Mouse (Mus musculus): ENCODE results near the gene Lpgat1.
A peak's percentile ranks its signal among the peaks of the same experiment; 100 is the strongest.

Lpgat1 gene

DNA sequence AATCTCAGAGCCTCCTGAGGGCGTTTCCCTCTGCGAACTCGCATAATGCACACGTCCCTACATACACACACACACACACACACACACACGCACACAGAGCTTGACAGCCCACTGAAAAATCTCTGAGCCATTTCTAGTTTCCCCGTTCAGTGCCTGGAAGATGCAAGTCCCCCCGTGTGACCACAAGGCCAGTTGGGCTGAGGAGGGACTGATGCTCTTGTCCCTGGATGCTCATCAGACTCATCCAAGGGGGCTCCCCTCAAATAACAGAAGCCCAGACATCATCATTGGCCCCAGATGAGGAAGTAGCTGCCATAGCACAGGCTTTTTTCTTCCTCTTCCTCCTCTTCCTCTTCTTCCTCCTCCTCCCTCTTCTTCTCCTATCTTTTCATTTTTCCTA is 90.3 kb downstream of the Lpgat1 start:
- no peak for DNase-seq

DNA sequence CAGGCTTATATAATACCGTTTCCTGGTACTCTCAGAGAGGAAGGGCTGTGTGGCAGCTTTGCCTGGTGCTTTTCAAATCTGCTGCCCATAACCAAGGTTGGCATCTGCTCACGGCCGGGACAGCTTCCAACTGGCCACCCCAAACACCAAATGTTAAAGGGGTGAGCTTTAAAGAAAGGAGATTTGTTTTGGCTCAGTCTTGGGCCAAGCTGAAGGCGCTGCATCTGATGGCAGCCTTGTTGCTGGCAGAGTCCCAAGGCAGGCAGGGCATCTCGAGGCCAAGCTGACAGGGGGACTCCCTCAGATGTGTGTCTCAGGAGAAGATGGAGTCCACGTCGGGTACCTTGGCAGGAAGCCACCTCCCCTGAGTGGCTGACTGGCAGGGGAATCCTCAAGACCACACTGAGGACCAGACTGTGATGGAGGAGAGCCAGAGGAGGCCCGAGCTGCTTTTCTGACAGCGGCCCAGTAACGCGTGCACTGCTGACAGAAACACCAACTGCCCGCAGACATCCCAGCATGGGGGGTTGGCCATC is 91.1 kb downstream of the Lpgat1 start:
- no peak for DNase-seq

DNA sequence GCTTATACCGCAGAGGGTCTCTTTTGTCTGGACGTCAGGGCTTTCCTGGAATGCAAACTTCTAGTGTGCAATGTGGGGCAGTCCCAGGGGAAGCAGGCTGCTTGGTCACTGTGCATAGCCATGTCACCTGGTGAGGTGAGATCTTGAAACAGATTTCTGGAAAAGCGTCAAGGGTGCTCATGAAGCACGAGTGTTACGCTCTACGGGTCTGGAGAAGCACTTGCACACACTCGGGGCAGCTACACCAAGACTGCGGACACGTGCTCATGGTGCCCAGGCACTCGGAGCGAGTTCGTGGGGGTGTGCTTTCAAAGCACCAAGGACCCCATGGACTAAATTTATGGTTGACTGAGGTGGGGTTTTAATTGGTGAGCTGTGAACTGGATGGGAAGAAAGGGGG is 94.1 kb downstream of the Lpgat1 start:
- DNase-seq, result no peak

DNA sequence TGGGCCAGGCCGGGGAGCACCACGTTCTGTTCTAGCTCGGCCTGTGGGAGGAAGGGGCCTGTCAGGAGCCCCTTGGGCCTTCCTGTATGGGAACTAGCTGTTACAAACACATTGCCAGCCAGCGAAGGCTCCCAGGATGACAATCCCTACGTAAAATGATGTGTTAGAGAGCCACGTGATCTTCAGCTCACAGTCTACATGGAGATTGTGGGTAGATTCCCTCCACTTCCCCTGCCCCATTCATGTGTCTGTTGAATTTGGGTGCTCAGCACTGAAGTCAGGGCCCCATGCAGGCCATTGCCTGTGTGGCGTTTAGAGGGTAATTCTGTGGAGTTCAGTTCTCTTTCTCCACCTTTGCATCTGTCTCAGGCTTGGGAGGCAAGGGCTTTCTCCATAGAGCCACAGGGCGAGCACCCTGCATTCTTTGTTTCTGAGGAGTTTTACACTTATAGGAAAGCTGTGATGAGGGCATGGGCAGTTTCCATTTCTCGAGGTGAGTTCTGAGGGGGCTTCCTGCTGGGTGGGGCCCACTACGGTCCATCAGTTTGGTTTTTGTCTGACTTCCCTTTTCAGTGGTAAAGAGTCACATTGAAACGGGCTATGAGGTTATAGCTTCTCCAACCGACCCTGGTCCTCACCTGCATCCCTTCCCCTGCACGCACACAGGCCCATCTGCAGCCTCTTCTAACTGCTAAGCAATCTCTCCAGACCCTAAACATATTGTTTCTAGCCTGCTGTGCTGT is 95.5 kb downstream of the Lpgat1 start:
- no peak for DNase-seq

DNA sequence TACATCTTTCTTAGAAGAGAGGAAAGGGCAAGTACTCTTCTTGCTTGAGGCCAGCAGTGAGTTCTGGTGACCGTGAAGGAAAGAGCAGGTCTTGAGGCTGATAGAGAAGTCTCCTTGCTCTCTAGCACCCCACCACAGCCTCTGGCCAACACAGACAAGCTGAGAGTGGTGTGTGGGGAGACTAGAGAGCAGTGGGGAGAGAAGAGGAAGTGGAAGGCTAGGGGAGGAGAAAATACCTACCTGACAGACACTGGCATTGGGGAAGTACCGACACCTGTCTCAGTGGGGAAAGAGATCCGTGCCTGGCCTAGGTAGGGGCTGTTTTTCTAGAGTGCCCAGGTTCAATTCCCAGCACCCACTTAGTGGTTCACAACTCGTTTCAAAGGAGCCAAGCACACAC is 96.6 kb downstream of the Lpgat1 start:
- DNase-seq, result no peak

DNA sequence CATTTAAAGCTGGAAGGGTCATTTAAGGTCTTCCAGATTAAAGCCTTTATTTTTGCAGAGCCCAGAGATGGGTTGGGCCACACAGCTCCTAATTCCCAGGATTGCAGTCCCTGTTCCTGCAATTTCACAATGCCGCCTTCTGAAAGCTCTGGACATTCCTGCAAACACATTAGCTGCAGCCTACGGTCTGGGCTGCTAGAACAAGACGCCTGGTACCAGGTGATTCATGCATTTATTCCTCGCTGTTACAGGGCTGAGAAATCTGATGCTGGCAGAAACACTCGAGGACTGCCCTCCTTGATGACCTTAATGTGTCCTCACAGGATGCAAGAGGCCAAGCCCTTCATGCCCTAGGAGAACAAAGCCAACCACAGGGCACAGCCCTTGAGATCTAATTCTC is 97.3 kb downstream of the Lpgat1 start:
- no peak for DNase-seq

DNA sequence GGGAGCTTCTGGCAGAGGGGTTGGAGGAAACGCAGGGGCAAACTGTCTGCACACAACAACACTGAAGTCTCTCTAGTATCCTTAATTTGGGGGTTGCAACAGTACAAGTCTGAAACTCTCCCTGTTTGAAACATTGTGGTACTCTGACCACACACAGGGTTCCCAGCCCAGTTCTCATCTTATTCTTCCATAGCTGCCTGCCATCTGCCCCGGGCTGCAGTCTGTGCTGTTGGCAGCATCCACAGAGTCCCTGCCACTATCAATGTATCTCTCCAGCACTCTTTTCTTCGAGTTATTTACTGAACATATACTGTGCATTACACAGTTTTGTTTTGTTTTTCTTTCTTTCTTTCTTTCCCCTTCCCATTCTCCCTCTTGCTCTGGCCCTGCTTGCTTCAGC is 99.0 kb downstream of the Lpgat1 start:
- DNase-seq, result no peak

DNA sequence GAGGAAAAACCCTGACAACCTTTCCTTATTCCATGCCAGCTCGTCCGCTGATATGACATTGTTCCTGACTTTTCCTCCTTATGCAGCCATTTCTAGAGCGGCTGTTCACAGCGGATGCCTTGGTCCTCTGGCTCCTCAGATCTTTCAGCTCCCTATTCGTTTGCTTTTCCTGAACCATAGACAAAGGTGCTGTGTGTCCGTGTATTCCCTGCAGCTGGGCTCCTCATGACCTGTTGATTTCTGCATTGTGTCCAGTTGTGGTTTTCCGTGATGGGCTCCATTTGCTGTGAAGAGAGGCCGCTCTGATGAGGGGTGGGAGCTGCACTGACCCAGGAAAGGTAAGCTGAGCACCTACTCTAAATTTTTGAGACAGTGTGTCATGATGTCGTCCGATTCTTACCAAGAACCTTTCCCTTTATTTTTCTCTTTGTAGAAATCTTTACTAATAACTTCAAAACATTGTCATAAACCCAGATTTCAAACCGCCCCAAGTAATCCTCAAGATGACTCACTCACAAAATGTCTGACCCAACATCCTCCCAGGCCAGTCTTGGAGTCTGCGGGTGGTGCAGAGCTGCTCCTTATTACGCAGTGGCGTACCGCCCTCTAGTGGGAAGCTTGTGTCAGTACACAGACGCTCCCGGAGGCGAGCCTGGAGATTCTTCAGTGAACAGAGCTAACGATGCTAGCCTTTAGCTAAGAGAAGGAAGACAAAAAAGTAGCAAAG is 99.9 kb downstream of the Lpgat1 start:
- DNase-seq, result peak; percentile 90

DNA sequence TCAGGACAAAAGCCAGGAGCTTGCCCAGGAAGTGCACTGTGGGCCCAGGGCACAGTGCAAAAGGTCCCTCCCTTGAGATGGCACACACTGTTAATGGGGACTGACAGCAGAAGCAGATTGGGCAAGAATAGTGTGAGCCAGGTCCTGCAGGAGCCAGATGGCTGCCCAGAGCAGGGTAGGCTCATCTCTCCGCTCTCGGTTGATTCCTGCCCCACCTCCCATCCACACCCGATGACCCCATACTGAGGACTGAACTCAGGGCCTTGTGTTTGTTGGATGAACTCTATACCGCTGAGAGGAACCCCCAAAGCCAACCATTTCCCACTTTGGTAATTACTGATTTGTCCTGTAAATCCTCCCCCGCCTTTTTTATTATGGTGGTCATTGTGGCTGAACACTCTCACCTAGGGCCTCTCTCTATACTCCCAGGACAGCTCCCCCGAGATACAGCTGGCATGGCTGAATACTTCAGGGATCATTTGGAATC is 100.6 kb downstream of the Lpgat1 start:
- no peak for DNase-seq

DNA sequence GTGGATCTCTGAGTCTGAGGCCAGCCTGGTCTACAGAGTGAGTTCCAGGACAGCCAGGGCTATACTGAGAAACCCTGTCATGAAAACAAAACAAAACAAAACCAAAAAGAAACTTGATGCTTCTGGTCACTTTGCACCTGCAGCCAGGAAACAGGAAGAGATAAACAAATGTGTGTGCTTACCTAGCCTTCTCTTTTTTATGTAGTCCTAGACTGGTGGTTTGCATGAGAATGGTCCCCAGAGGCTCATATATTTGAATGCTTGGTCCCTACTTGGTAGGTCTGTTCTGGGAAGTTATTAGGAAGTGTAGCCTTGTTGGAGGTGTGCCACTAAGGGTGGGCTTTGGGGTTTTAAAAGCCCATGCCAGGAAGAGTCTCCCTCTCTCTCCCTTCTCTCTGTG is 101.4 kb downstream of the Lpgat1 start:
- no peak for DNase-seq

DNA sequence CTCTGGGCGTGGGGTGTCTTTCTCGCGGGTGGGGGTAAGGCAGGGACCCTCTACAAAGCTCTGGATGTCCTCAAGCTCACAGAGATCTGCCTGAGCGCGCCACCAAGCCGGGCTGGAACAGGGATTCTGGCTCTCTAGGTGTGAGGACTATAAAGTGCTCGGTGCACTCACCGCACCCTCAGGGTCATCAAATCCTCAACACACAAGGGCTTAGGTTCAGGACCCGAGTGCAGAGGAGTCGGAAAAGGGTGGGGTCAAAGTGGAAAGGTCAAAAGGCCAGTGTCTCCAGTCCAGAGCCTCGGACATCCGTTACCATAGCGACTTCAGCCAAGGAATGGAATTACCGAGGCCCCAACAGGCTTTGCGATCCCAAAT is 103.3 kb downstream of the Lpgat1 start:
- DNase-seq, result no peak

DNA sequence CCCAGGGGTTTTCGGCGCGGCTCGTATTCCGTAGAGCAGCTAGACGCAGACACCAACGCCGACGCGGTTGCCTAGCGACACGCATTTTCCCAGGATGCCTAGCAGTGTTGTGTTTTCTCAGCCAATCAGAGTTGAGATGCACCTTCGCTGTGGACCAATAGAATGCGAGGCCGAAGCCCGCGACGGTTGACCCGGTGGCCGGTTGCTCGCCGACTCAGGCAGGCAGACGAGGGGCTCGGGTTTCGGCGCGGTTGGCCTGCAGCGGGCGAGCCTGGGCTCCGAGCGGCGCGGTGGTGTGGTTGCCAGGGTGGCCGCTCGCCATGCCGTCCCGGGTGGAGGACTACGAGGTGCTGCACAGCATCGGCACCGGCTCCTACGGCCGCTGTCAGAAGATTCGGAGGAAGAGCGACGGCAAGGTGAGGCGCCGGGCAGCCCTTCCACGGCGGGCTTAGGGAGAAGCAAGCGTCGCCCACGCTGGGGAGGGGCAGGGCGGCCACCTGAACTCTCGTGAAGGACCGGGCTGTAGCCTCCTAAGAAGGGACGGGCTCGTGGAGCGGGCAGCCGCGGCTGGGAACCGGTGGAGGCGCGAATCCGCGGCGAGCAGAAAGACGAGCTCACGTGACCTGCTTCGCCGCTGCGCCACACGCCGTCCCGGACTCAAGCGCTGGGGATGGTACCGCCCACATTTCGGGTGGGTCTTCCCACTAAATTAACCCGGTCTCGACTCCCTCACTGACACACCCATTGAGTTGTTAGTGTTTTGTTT is 103.9 kb downstream of the Lpgat1 start, which contains the start of gene Nek2:
TSS of gene Nek2 (plus strand) at position 119 of the 766 bp plus-strand sequence.
- peak; percentile 98 for DNase-seq

DNA sequence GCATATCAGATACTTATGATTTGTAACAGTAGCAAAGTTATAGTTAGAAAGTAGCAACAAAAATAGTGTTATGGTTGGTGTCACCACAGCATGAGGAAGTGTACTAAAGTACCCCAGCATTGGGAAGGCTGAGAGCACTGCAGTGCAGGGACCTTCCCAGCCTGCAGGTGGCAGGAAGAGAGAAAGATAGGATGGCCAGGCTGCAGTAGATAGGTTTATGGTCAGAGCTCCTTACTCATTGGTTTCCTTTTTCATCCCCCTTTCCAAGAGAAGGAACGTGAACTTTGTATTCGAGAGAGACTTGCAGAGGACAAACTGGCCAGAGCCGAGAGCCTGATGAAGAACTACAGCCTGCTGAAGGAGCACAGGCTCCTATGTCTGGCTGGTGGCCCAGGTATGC is 111.5 kb downstream of the Lpgat1 start:
- peak; percentile 34 for DNase-seq

DNA sequence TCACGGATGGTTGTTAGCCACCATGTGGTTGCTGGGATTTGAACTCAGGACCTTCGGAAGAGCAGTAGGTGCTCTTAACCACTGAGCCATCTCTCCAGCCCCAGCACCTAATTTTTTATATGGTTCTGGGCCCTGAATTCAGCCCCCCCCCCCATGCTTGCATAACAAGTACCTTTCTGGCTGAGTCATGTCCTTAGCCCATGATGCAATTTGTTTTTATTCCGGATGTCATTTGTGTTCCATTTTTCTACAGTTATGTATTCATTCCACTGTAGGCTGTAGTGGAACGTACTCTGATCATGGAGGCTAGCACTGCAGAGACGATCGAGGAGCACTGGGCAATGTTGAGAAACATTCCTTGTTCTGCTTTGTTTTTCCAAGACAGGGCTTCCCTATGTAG is 115.8 kb downstream of the Lpgat1 start:
- no peak for DNase-seq
